Mouse (Mus musculus): Measurements from ENCODE around the gene Cyp1a1. TPM values are rescaled to one million over a fixed set of nuclear protein-coding genes. Genes with fewer than 3 reads are reported as not detected.

Cyp1a1 gene
- polyA plus RNA-seq, 1 experiment, result 37.7 TPM

GRCm38 (mm10) chr9:57644442-57644943 is 43.2 kb upstream of the Cyp1a1 start:
- Histone ChIP-seq H3K4me3 (replicated peaks; ENCODE audit: extremely low read depth, low read depth, low read length) (peak overlapping the region; percentile 93), H3K4me1 (ENCODE audit: control insufficient read depth, insufficient read depth, low read length) (peaks cover 25% of the 10 kb centered on the region)
- TF ChIP-seq POLR2A (IDR thresholded peaks at IDR 0.05; ENCODE audit: borderline replicate concordance, extremely low read depth, low read depth, low read length) (0 out of 2 replicates have a peak, but pooled peaks have one; percentile 12), CTCF (IDR thresholded peaks at IDR 0.05; ENCODE audit: insufficient read depth, low read length) (no peak)
- 2% methylated on average over 18 of the region's 18 CpGs for WGBS
- no peak for DNase-seq

- H3K4me1 ChIP-seq (ENCODE audit: control insufficient read depth, insufficient read depth, low read length), result peaks cover 18% of the 10 kb centered on the region
- peak overlapping the region; percentile 93 for H3K4me3 ChIP-seq (replicated peaks; ENCODE audit: extremely low read depth, low read depth, low read length)
- WGBS, result under 1% methylated on average over 66 of the region's 85 CpGs
- DNase-seq, result peak; percentile 95
- TF ChIP-seq POLR2A (IDR thresholded peaks at IDR 0.05; ENCODE audit: borderline replicate concordance, extremely low read depth, low read depth, low read length) (peak; percentile 71; the same call in 1 of the 2 replicates), CTCF (IDR thresholded peaks at IDR 0.05; ENCODE audit: insufficient read depth, low read length) (peak; percentile 69)
Observed at GRCm38 (mm10) chr9:57644944-57645893, 42.5 kb upstream of the Cyp1a1 start.

GRCm38 (mm10) chr9:57646551-57647103 is 41.1 kb upstream of the Cyp1a1 start:
- DNase-seq, result no peak
- WGBS, result 58% methylated on average over 12 of the region's 12 CpGs
- Histone ChIP-seq H3K4me3 (replicated peaks; ENCODE audit: extremely low read depth, low read depth, low read length) (no peak overlapping the region), H3K4me1 (ENCODE audit: control insufficient read depth, insufficient read depth, low read length) (peaks cover 7% of the 10 kb centered on the region)
- TF ChIP-seq POLR2A (IDR thresholded peaks at IDR 0.05; ENCODE audit: borderline replicate concordance, extremely low read depth, low read depth, low read length), result no peak
- TF ChIP-seq CTCF (IDR thresholded peaks at IDR 0.05; ENCODE audit: insufficient read depth, low read length), result no peak

- no peak for DNase-seq
- no peak for TF ChIP-seq CTCF (IDR thresholded peaks at IDR 0.05; ENCODE audit: insufficient read depth, low read length)
- TF ChIP-seq POLR2A (IDR thresholded peaks at IDR 0.05; ENCODE audit: borderline replicate concordance, extremely low read depth, low read depth, low read length), result no peak
- no peak overlapping the region for H3K4me3 ChIP-seq (replicated peaks; ENCODE audit: extremely low read depth, low read depth, low read length)
- WGBS, result 66% methylated on average over 4 of the region's 4 CpGs
- peaks cover 5% of the 10 kb centered on the region for H3K4me1 ChIP-seq (ENCODE audit: control insufficient read depth, insufficient read depth, low read length)
Observed at GRCm38 (mm10) chr9:57647286-57648108, 40.2 kb upstream of the Cyp1a1 start.

GRCm38 (mm10) chr9:57650130-57650785 is 37.5 kb upstream of the Cyp1a1 start:
- DNase-seq, result no peak
- Histone ChIP-seq H3K4me1 (ENCODE audit: control insufficient read depth, insufficient read depth, low read length) (peaks cover 2% of the 10 kb centered on the region), H3K4me3 (replicated peaks; ENCODE audit: extremely low read depth, low read depth, low read length) (no peak overlapping the region)
- 86% methylated on average over 6 of the region's 6 CpGs for whole genome bisulfite sequencing
- no peak for TF ChIP-seq CTCF (IDR thresholded peaks at IDR 0.05; ENCODE audit: insufficient read depth, low read length)
- TF ChIP-seq POLR2A (IDR thresholded peaks at IDR 0.05; ENCODE audit: borderline replicate concordance, extremely low read depth, low read depth, low read length), result no peak

GRCm38 (mm10) chr9:57650786-57651311 is 36.9 kb upstream of the Cyp1a1 start:
- WGBS, result 33% methylated on average over 6 of the region's 6 CpGs
- TF ChIP-seq POLR2A (IDR thresholded peaks at IDR 0.05; ENCODE audit: borderline replicate concordance, extremely low read depth, low read depth, low read length) (no peak), CTCF (IDR thresholded peaks at IDR 0.05; ENCODE audit: insufficient read depth, low read length) (no peak)
- no peak for DNase-seq
- Histone ChIP-seq H3K4me1 (ENCODE audit: control insufficient read depth, insufficient read depth, low read length) (peaks cover under 1% of the 10 kb centered on the region), H3K4me3 (replicated peaks; ENCODE audit: extremely low read depth, low read depth, low read length) (no peak overlapping the region)

GRCm38 (mm10) chr9:57652351-57652750 is 35.4 kb upstream of the Cyp1a1 start:
- WGBS, result 76% methylated on average over 9 of the region's 9 CpGs
- TF ChIP-seq CTCF (IDR thresholded peaks at IDR 0.05; ENCODE audit: insufficient read depth, low read length), result no peak
- TF ChIP-seq POLR2A (IDR thresholded peaks at IDR 0.05; ENCODE audit: borderline replicate concordance, extremely low read depth, low read depth, low read length), result no peak
- no peak for DNase-seq
- H3K4me1 ChIP-seq (ENCODE audit: control insufficient read depth, insufficient read depth, low read length), result peaks cover 2% of the 10 kb centered on the region; the same call in 1 of the 2 replicates
- no peak overlapping the region for H3K4me3 ChIP-seq (replicated peaks; ENCODE audit: extremely low read depth, low read depth, low read length)

- DNase-seq, result no peak
- H3K4me1 ChIP-seq (ENCODE audit: control insufficient read depth, insufficient read depth, low read length), result peaks cover 2% of the 10 kb centered on the region; the same call in 1 of the 2 replicates
- H3K4me3 ChIP-seq (replicated peaks; ENCODE audit: extremely low read depth, low read depth, low read length), result no peak overlapping the region
- no peak for TF ChIP-seq POLR2A (IDR thresholded peaks at IDR 0.05; ENCODE audit: borderline replicate concordance, extremely low read depth, low read depth, low read length)
- TF ChIP-seq CTCF (IDR thresholded peaks at IDR 0.05; ENCODE audit: insufficient read depth, low read length), result no peak
- WGBS, result 75% methylated on average over 3 of the region's 3 CpGs
Observed at GRCm38 (mm10) chr9:57652855-57653254, 34.9 kb upstream of the Cyp1a1 start.

Measured in lung, adult 2 months (tissue).